Mouse (Mus musculus): Measurements from ENCODE around the gene Krtap22-2. TPM values are rescaled to one million over a fixed set of nuclear protein-coding genes. Genes with fewer than 3 reads are reported as not detected.

Gene Krtap22-2
- total RNA-seq (2023) = not detected in 4 replicates

DNA sequence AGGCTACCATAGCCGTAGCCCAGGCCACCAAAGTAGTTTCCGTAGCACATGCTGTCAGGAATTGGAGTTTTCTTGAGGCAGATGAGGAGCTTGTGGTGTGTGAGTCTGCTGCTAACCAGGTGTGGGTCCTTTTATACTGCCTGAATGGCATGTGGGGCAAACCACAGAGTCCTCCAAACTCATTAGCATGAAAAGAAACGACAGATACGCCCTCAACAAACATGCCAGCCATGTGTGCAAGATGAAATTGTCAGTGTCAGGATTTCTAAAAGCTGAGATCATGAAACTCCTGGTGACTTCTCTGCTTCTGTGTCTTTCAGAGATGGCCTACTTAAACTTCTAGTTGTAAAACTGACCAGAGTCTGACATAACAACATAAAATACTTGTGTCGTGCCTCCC lies at the start of gene Krtap22-2:
Gene Krtap22-2, minus strand, starts transcription at position 101 of the 400 bp plus-strand sequence.

GRCm38 (mm10) chr16:89047783-89048182 lies 37.2 kb upstream of the Krtap22-2 start, which contains the start of gene Krtap6-5:
Gene Krtap6-5 (minus strand): TSS chr16:89047883.

GRCm38 (mm10) chr16:89041372-89041771 lies 30.8 kb upstream of the Krtap22-2 start, which contains the start of gene Gm10228:
Gene Gm10228 (minus strand): TSS chr16:89041472.

GRCm38 (mm10) chr16:89031399-89031798 lies 20.8 kb upstream of the Krtap22-2 start, which contains the start of gene Krtap6-1:
Gene Krtap6-1 (plus strand): TSS chr16:89031699.

GRCm38 (mm10) chr16:89014984-89015383 lies 4.4 kb upstream of the Krtap22-2 start, which contains the start of gene Gm10229:
Gene Gm10229 (plus strand): TSS chr16:89015284.

GRCm38 (mm10) chr16:88962773-88963172 lies 47.8 kb downstream of the Krtap22-2 start, which contains the start of gene Krtap16-3:
Gene Krtap16-3 (minus strand): TSS chr16:88962873.

Other genes with a start within 250 kb of the Krtap22-2 start
- gene 2310057N15Rik, start 236.6 kb downstream of the Krtap22-2 start, total RNA-seq (2023) = not detected in 4 replicates
- gene Gm5965, start 232.9 kb downstream of the Krtap22-2 start, total RNA-seq (2023) = not detected in 4 replicates
- gene Gm20741, start 198.5 kb downstream of the Krtap22-2 start, total RNA-seq (2023) = not detected in 4 replicates
- gene Krtap15, start 190.5 kb downstream of the Krtap22-2 start, total RNA-seq (2023) = not detected in 4 replicates
- not detected in 4 replicates for gene Krtap14, start 184.6 kb downstream of the Krtap22-2 start, total RNA-seq (2023)
- not detected in 4 replicates for gene Krtap19-1, start 141.3 kb downstream of the Krtap22-2 start, total RNA-seq (2023)
- gene Krtap19-2, start 136.5 kb downstream of the Krtap22-2 start, total RNA-seq (2023) = not detected in 4 replicates
- not detected in 4 replicates for gene Krtap19-3, start 132.7 kb downstream of the Krtap22-2 start, total RNA-seq (2023)
- gene Krtap19-4, start 125.7 kb downstream of the Krtap22-2 start, total RNA-seq (2023) = not detected in 4 replicates
- not detected in 4 replicates for gene Krtap19-5, start 114.3 kb downstream of the Krtap22-2 start, total RNA-seq (2023)
- not detected in 4 replicates for gene Krtap19-9b, start 78.5 kb downstream of the Krtap22-2 start, total RNA-seq (2023)
- not detected in 4 replicates for gene Krtap16-3, start 47.9 kb downstream of the Krtap22-2 start, total RNA-seq (2023)
- not detected in 4 replicates for gene Gm10229, start 4.5 kb upstream of the Krtap22-2 start, total RNA-seq (2023)
- not detected in 4 replicates for gene Krtap6-1, start 20.9 kb upstream of the Krtap22-2 start, total RNA-seq (2023)
- not detected in 4 replicates for gene Gm10228, start 30.7 kb upstream of the Krtap22-2 start, total RNA-seq (2023)
- not detected in 4 replicates for gene Krtap6-5, start 37.1 kb upstream of the Krtap22-2 start, total RNA-seq (2023)
- not detected in 4 replicates for gene 1110025L11Rik, start 53.2 kb upstream of the Krtap22-2 start, total RNA-seq (2023)
- gene Krtap6-3, start 73.3 kb upstream of the Krtap22-2 start, total RNA-seq (2023) = not detected in 4 replicates
- not detected in 4 replicates for gene Gm6358, start 130.1 kb upstream of the Krtap22-2 start, total RNA-seq (2023)
- gene Gm10061, start 140.3 kb upstream of the Krtap22-2 start, total RNA-seq (2023) = not detected in 4 replicates
- gene Gm9789, start 147.2 kb upstream of the Krtap22-2 start, total RNA-seq (2023) = not detected in 4 replicates
- not detected in 4 replicates for gene Gm7735, start 158.7 kb upstream of the Krtap22-2 start, total RNA-seq (2023)
- not detected in 4 replicates for gene 1110057P08Rik, start 164.0 kb upstream of the Krtap22-2 start, total RNA-seq (2023)
- not detected in 4 replicates for gene Krtap20-2, start 195.1 kb upstream of the Krtap22-2 start, total RNA-seq (2023)

All from B cell, adult 62 days (primary cell).